Mouse (Mus musculus) forelimb bud, embryonic 11.5 days (tissue): ENCODE data around the gene Gtf3c6.

Source experiments
- DNase-seq: peaks from one replicate; pipeline ENCODE4 v3.0.0-alpha.2; 2012; ENCODE audit warnings: low read depth, low spot score

Gene Gtf3c6

DNA sequence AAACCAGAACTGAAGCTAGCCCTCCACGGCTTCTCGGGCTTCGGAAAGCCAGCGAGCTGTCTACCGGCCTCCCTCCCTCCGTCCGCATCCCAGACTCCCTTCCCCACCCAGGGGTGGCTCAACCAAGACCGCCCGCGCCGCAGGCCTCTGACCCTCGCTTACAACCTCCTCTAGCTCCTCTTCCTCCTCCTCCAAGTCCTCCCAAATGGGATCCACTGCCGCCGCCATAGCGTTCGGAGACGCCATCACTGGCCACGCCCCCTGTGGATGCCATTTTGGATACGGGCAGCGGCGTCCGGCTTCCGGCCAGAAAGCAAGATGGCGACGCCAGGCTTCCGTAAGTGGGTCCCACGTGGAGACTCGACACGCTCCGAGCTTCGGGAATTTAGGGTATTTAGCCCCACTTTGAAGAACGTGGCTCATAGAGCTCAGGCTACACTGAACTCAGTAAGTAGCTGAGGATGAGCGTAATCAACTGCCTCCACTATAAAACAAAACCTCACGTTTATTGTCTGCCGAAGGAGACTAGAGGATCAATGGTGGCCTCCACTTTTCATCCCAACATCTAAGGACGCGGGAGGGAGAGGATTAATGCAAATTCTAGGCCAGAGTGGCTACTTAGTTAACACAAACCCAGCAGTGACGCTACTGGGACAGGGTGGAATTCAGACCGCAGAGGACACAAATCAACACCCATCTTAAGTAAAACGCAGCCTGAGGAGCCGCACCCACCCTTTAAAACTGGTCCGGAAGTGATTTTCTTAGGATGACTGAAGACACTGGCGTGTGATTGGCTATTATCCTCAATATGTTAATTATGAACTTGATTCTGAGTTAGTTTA is at the start of gene Gtf3c6:
TSS of gene Gtf3c6 (minus strand) at position 695 of the 842 bp plus-strand sequence.
- DNase-seq = peak; percentile 92

DNA sequence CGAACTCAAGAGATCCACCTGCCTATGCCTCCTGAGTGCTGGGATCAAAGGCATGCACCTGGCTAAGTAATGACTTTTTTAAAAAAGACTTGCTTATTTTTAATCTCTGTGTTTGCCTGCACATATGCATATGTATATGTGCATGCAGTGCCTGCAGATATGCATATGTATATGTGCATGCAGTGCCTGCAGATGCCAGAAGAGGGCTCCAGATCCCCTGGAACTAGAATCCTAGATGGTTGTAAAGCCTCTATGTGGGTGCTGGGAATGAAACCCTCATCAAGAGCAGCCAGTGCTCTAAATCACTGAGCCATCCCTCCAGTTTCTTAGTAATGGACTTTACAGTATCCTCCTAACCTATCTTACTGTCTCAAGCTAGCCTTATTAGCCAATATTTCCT is 48.1 kb upstream of the Gtf3c6 start:
- DNase-seq = no peak

DNA sequence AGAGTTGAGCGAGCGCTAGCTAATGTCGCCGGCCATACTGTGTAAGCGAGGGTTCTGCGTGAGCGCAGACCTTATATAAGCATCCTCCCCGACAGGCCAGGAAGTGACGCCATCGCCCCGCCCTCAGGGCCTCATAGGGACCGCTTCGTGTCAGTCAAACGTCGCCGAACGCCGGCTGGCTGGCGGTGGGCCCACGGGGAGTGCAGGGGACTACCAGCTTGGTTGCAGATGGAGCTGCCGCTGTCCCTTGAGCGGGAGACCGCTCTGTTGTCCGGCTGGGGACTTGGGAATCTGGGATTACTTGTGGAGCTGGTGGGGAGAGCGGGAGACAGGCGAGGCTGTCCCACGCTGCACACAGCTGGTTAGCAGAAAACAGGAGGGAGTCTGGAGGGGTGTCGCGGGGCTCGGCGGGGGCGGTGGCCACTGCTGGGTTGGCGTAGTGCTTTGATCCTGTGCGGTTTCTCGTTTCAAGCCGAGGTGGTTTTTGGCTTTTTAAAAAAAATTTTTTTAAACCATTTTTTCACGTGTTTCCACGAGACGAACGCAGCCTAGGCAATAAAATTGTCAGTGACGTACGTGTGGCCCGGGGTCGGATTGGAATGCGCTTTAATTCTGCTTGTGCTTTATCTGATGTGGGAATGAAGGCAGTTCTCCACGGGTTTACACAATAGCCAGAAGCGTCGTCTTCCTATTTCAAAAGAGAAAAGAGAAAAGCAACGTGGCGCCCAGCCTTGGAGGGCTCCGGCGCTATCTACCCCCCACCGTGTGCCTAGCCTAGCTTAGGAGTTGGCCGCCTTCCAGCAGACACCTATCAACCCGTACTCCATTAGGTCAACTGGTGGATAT is 44.5 kb upstream of the Gtf3c6 start, which contains the start of gene Amd1:
TSS of gene Amd1 (minus strand) at position 47 of the 846 bp plus-strand sequence.
- peak; percentile 99 for DNase-seq

DNA sequence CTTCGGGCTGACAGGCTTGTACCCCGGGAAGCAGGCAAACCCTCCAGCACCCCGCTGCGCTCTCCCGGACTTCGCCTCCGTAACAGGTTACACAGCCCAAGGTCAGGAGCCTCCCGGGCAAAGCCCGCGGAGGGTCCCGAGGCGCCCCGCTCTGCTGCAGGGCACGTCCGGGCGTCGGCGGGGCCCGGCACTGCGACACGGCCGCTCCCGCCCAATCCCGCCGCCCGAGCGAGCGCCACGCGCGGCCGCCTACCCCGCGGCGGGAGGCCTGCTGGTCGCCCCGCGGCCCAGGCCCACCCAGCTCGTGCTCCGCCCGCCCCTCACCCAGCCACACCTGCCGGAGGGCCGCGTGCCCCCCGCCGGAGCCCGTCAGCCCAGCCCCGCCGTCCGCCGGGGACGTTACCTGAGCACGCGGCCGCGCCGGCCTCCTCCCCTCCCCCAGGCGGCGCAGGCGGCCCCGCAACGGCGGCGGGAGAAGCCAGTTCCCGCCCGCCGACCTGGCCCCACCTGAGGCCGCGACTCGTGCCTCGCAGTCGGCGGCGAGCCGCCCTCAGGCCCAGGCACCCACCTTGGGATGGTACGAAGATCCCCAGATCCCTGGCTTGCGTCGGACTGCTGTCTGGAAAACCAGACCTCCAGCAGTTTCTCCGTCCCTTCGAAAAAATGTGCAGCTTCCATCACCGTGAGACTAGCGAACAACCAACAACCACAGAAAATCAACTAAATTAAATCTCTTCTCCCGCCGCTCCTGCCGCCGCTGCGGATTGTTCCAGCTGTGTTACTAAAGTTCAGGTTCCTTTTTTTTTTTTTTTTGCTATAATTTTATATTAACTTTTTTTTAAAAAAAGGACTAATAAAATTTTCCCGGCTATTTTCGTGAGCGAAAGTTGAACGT is 43.5 kb upstream of the Gtf3c6 start:
- DNase-seq = peak; percentile 30

DNA sequence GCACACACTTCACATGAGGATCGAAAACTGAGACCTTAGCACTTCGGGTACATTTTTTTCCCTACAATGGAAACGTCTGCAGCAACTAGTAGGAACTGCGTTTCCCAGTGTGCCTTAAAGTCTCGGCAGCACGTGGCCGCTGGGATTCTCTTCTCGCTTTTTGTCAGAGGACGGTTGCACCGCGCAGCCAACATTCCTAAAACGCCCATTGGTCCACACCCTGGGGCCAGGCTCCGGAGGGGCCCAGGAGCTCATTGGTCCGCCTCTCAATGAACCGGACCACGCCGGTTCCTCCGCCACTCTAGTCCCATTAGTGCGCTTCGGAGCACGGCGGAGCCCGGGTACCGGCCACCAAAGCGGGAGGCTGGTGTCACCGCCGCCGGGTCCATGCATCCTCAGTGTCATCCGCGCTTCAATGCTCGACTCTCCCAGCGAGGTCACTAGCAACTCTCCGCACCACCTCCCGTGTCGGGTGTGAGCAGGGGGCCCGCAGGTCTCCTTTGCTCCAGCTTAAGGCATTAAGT is 42.8 kb upstream of the Gtf3c6 start:
- DNase-seq = peak; percentile 88

DNA sequence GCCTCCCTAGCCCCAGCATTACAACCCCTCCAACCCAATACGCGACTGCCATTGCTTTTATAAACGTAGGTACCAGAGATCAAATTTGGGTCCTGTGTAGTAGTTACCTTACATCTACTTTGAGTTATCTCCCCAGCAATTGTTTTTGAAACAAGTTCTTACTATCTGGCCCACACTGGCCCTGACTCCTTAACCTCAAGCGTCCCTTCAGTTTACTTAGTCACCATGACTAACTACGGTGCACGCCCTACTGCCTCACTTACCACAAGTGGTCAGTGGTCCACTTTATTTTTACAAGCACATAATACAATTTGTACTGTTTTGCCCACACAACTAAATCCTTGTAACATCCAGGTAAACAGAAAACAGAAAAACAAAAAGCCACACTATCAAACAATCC is 34.7 kb upstream of the Gtf3c6 start:
- DNase-seq = no peak

DNA sequence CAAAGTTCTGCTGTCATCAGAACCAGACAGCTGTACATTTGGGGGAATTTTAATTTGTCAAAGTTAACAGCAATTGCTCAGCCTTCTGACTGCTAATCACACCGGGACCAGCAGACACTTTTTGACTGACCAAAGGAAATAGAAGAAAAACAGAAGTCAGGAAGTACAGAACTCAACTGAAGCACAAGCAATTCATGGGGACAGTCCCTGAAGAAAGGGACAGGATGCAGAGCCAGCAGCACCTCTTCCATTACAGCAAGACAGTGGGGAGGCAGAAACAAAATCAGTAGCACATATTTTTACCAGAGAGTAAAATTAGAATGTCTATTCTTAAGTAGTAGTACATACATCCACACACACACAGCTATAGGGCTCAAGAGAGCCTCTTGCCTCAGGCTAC is 28.9 kb upstream of the Gtf3c6 start:
- DNase-seq = no peak

DNA sequence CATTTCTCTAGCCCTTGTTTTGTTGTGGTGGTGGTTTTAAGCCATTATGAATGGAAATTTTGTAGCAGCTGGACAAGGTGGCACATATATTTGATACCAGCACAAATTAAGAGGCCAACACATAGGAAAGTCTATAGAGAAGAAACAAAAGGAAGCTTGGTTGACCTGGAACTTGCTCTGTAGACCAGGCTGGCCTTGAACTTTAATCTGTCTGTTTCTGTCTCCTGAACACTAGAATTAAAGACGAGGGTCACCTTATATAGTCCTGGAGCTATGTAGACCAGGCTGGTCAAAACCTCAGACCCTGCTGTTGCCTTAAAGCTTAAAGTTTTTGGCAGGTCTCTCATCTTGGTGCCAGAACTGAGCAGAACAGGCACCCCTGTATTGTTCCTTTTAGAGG is 27.7 kb upstream of the Gtf3c6 start:
- DNase-seq = peak; percentile 29

DNA sequence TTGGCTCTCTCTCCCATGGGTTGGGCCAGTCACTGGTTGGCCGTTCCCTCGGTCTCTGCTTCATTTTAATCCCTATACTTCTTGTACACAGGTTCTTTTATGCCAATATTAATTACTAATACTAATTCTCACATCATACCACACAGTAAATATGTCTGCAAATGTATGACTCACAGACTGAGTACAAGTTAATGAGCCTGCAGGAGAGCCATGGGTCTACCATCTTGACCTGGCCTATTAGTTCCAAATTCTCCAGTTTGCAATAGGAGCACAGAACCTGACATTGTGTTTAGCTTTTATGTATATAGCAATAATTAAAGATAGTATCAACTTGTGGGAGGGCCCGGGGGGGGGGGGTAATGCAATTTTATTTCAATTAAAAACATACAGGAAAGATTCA is 27.1 kb upstream of the Gtf3c6 start:
- no peak for DNase-seq

DNA sequence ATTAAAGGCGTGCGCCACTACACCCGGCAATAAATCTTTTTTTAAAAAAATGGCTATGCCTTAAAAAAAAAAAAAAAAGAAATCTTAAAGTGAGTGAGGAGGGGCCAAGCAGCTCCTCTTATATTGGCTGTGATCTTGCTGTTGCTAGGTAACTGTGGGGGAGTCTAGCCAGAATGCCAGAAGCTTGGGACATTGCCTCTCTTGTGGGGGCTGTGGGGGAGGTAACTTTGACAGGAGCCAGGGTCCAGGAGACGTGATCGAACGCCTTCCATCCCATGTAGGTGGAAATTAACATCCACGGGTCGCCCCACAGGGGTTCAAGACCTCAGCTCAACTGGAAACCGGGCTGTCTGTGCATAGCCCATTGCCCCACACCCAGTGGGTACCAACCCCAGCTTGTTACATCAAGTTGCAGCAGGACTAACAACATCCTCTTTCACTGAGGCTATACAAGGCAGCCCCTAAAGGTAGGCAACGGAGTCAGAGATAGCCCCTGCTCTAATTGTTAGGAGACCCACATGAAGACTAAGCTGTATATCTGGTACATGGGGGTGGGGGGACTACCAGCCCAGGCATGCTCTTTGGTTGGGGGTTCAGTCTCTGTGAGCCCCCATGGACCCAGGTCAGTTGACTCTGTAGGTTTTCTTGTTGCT is 26.4 kb upstream of the Gtf3c6 start:
- DNase-seq = no peak

DNA sequence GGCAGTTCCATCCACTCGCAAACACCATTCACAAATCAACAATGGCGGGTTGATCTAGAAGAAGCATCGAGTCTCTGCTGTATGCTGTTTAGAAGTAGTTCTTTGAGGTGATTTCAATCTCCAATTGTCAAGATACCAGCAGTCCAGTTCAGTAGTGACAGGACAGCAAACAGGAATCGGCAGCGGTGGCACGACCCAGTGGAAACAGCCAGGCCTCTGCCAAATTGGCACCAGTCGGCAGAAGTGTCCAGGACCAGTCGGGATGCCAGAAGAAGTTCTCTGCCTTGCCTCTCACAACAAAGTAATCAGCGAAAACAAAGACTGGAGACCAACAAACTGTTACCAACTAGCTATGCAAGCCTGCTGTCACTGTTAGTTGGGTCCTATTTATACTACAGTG is 25.7 kb upstream of the Gtf3c6 start:
- DNase-seq = no peak

DNA sequence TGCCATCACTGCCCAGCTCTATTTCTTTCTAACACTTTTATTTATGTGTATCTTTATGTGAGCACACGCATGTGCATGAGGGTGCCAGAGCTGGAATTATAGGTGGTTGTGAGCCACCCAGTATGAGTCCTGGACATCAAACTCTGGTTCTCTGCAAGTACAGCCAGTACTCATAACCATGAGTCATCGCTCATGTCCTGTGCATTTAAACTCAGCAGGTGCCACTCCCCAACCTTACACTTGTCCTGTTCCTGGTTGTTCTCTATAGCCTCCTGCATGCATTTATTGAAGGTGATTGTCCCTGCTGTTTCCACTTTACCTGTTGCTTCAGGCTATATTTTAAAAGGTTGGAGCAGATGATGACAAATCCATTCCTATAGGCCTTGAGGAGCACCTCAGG is 23.7 kb upstream of the Gtf3c6 start:
- no peak for DNase-seq

DNA sequence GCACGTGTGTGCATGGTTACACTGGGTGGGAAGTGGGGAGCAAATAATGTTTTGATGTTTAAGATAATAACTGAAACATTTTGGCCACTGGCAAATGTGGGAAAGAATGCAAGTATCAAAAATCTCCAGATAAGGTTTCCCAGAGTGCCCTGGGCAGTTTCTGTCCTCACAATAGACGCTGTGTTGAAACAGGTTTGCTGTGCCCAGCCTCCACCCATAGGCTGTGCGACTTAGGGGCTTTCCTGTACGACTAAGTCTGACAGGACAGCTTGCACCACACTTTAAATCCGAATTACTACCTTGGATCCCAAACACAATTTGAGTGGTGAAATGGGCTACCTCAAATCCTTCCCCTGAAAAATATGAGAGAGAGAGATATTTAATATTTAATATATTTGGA is 20.4 kb upstream of the Gtf3c6 start:
- DNase-seq = no peak

DNA sequence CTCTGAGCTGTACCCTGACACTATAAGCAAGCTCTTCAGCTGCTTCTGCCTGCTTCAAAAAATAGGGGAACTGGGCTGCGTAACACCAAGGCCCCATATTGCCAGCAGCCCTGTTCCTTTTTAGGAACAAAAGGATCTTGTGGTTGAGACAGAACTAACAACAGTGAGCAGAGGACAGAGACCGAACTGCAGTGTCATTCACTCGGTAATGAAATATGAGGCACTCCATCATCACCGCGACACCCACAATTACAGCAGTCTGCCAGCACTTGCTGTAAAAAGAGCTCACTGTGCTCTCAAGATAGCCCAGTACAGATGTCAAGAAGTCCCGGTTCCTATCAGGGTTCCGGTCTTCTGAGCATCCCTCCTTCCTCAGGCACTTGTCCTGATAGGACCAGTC is 18.1 kb upstream of the Gtf3c6 start:
- DNase-seq = no peak

DNA sequence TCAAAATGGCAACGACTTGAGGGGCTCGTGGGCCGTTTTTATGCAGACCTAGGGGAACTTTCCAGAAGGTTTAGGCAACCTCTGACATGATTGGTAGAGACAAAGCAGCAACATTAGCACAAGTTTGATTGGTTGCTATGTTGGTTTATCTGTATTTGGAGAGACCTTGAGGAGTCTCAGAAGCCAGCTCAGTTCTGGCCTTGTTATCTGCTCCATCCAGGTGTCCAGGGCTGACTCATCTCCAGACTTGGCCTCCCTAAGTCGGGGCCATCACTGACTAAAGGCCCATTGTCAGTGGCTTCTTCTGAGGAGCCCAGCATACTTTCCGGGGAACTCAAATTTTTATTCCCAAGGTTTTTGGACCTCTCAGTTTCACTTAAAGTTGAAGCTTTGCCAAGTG is 16.0 kb upstream of the Gtf3c6 start:
- DNase-seq = no peak

DNA sequence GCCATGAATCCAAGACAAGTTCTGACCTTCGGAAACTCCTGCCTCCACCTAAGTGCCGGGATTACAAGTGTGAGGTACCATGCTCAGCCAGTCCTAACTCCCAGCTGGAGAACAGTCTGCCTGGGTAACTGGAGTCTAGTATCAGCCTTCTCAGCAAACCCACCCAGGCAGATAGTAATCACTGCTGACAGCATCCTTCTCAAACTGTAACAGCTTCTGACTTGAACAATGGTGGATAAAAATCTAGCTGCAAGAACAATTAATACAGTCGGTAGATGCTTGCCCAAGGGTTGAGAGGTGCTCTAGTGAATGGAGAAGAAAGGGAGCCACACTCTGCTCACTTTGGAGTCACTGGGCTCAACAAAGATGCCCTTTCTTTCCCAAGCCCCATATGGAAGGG is 13.3 kb upstream of the Gtf3c6 start:
- no peak for DNase-seq

DNA sequence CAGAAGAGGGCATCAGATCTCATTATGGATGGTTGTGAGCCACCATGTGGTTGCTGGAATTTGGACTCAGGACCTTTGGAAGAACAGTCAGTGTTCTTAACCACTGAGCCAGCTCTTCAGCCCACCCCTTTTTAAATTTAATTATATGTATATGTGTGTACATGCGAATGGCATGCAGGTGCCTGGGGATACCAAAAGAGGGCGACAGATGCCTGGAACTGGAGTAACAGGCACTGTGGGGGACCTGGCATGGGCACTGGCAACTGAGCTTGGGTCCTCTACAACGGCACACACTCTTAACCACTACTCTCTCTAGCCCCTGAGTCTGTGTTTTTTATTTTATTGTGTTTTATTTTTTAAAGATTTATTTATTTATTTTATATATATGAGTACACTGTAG is 7.0 kb upstream of the Gtf3c6 start:
- DNase-seq = no peak

DNA sequence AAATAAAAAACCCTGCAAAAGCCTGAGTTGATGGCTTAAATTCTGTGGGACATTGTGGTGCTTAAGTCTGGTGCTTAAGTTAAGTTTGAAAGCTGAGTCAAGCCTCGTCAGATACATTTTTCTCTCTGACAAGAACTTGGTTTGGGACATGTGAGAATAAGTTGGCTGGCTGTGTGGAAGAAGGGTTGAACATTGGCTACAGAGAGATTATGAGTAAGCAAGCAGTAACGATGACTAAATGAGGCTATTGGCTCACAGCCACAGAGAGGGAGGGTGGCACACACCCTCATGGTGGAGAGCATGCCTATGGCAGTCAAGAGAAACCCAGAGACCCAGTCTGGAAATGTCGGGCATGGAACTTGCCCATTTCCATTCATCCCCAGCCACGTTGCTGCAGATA is 5.8 kb upstream of the Gtf3c6 start:
- DNase-seq = no peak

DNA sequence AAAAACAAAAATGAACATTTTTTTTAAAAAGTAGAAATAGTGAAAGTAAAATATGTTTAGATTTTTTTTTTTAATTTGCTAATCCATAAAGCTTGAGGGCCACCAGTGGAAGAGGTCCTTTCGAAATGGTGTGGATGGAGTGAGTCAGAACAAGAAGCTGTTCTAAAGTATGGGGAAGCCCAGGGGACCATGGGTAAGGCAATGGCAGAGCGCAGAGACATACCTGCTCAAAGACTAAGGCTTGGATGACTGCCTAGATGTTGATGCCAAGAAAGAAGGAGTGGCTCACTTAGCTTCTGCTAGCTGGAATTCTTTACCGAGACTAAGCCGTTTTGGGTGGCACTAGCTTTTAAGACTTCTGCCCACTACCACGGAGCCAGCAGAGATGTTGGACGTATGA is 4.3 kb upstream of the Gtf3c6 start:
- no peak for DNase-seq

DNA sequence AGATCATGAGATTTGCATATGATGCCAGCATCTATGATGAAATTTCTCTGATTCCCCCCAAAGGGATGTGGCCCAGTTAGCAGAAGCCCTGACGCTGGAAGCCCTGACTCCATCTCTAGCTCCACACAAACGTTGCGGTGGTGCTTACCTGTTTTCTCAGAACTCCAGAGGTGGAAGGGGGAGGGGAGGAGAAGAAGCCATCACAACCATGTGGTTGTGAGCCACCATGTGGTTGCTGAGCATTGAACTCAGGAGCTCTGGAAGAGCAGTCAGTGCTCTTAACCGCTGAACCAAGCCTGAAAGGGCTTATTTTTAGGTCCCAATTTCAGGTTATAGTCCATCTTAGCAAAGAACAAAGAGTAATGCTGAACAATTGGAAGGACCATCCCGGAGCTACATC is 2.4 kb upstream of the Gtf3c6 start:
- no peak for DNase-seq

DNA sequence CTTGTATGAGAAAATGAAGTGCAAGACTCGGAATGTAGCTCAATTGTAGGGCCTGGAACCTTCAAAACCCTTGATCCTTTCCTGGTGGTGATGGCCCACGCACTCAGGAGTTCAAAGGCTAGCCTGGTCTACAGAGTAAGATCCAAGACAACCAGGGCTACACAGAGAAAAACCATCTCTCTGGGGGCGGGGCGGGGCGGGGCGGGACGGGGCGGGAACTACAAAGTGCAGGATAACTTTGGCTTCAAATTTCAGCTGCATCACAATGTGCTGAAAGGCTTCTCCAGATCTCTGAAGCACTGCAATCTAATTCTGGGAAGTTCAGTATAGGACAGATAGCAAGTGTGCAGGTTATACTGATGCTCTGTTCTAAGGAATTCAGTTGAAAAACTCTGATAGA is 1.6 kb upstream of the Gtf3c6 start:
- DNase-seq = no peak
